Mouse (Mus musculus) thymus, postnatal 14 days (tissue): Measurements from ENCODE around the gene Isyna1.

Source experiments
- DNase-seq: peaks from one replicate; pipeline ENCODE4 v3.0.0; 2021

The Isyna1 gene

GRCm38 (mm10) chr8:70593961-70594609 is at the start of gene Isyna1:
TSS of gene Isyna1 (plus strand) at chr8:70594373.
- peak; percentile 92 for DNase-seq

DNA sequence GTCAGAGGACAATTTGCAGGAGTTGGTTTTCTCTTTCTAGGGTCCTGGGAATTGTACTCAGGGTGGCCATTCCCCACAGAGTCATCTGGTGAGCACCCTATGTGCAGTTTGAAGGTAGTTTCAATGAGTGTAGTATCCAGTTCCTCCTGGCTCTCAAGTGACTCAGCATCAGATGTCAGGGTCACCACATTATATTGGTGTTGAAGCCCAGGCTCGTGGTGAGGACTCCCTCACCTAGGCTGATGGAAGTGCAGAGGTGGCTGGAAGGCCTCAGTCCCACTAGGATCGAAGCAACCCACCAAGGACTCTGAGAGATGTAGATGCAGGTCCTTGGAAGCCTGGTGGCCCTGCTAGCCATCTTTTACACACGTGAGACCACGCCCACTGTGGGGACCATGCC is 47.8 kb upstream of the Isyna1 start:
- no peak for DNase-seq

- no peak for DNase-seq
Observed at GRCm38 (mm10) chr8:70547762-70548161, 46.4 kb upstream of the Isyna1 start.

DNA sequence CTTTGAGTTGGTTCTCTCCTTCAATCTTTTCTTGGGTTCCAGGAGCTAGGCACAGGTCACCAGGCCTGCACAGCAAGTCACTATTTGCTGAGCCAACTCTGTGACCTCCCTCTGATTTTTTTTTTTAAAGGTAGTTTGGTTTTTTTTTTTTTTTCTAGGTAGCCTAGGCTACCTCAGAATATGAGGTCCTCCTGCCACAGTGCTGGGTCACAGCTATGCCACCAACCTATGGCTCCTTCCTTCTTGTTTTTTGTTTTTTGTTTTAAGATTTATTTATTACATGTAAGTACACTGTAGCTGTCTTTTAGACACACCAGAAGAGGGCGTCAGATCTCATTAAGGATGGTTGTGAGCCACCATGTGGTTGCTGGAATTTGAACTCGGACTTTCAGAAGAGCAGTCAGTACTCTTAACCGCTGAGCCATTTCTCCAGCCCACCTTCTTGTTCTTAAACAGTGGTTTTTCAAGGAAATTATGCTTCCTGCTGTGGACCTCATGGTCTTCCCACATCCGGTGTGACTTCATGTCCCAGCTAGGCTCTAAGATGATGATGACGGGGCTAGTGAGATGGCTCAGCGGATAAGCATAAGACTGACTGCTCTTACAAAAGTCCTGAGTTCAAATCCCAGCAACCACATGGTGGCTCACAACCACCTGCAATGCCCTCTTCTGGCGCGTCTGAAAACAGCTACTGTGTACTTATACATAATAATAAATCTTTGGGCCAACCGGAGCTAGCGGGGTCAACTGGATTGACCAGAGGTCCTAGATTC is 44.6 kb upstream of the Isyna1 start:
- peak; percentile 37 for DNase-seq

- no peak for DNase-seq
Observed at GRCm38 (mm10) chr8:70551558-70552161, 42.5 kb upstream of the Isyna1 start.

GRCm38 (mm10) chr8:70552836-70553235 is 41.3 kb upstream of the Isyna1 start:
- DNase-seq, result no peak

GRCm38 (mm10) chr8:70553740-70554139 is 40.4 kb upstream of the Isyna1 start:
- DNase-seq, result peak; percentile 39

- peak; percentile 56 for DNase-seq
Observed at GRCm38 (mm10) chr8:70555079-70555747, 39.0 kb upstream of the Isyna1 start.

DNA sequence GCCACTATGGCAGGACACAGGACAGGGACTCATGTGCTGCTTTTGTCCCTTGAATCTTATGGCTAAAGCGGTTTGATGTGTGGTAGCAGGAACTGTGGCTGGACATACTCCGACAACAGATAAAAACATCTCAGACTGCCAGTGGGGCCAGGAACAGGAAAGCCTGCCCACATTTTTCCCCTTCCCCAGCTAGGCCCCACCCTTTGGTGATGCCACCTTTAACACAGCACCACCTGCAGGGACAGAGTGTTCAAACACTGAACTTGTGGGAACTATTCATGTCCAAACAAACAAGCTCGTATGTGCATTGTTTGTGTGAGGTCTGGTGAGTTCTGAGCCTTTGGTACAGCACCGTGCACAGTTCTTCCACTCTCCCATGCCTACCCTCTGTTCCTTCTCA is 35.8 kb upstream of the Isyna1 start:
- peak; percentile 86 for DNase-seq

DNA sequence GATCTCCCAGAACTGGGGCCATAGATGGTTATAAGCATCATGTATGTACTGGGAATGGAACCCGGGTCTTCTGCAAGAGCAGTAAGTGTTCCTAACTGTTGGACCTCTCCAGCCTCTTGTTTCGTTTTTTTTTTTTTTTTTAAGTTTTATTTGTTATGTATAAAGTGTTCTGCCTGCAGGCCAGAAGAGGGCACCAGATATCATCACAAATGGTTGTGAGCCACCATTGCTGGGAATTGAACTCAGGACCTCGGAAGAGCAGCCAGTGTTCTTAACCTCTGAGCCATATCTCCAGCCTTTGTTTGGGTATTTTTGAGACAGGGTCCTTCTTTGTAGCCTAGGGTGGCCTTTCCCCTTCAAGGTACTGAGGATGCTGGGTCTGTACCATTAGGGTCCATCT is 35.2 kb upstream of the Isyna1 start:
- DNase-seq, result peak; percentile 37

GRCm38 (mm10) chr8:70560096-70560495 is 34.1 kb upstream of the Isyna1 start:
- peak; percentile 54 for DNase-seq

DNA sequence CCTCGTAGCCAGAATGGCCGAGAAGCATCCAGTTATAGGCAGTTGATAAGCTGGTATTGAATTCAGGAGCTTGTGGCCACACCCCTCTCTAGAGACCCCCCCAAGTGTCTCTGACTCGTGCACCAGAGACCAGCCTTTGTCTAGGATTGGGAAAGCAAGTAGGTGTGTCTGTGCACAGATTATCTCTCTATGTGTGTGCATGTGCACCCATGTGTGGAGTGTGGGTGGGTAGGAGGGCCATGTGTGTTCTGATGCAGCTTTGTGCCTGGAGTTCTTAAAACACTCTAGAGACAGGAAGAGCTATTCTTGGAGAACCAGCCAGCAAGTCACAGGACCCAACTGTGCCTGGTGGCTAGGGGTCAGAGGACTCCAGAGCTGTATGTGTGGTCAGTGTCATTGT is 33.6 kb upstream of the Isyna1 start:
- DNase-seq, result no peak

DNA sequence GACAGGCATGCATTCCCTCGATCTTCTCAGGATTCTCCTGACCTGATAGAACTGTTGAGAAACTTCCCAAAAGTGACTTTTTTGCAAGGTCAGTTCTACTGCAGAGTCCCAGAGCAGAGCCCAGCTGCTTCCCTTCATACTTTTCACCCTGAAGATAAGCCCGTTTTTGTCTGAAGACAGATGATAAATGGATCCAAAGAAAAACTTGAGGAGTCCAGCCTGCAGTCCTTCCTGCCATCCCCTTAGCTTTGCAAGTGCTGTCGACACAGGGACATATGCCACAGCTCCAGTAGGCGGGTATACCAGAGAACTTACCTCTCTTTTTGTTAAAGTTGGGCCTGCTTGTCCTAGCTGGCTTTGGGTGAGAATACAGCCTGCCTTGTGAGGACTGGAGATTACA is 32.8 kb upstream of the Isyna1 start:
- DNase-seq, result no peak

- DNase-seq, result no peak
Observed at GRCm38 (mm10) chr8:70561809-70562535, 32.2 kb upstream of the Isyna1 start.

GRCm38 (mm10) chr8:70562802-70563201 is 31.4 kb upstream of the Isyna1 start:
- no peak for DNase-seq

GRCm38 (mm10) chr8:70563763-70564387 is 30.3 kb upstream of the Isyna1 start:
- DNase-seq, result no peak

DNA sequence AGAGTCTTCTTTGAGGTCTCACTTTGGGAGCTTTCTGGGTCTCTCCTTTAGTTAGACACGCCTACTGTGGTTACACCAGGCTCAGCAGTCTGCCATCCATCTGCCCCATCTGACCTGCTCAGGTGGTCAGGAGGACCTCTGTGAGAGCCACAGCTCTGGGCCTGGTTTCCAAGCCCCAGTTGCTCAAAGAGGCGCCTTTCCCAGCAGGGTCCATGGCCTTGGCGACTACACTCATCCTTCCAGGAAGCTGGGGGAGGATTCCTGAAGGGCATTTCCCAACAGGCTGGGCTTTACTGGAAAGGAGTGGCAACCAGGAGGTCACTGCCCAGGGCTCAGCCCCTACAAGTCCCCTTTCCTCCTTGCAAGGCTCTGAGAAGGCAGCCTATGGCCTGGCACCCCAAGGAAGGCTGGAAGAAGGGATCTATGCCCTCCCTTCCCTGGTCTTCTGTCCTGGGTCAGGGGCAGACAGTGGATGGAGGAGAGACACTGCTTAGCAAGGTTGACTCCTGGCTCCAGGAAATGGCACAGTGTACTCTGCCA is 29.4 kb upstream of the Isyna1 start:
- DNase-seq, result no peak

- DNase-seq, result peak; percentile 48
Observed at GRCm38 (mm10) chr8:70565561-70565960, 28.6 kb upstream of the Isyna1 start.

DNA sequence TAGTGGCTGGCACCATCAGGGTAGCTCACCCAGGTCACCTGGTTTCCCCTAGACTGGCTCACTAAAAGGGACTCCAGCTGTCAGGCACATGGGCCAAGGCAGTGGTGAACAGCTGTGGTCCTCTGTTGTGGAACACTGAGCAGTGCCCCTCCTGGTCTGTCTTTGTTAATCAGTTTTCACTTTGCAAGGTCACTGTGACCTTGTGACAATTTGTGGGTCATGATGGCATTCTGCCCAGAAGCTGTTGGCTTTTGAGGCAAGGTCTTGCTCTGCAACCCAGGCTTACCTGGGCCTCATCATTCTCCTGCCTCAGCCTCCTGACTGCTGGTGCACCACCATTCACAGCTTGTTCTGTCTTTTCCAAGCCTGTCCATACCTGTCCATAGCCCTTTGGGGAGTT is 23.8 kb upstream of the Isyna1 start:
- DNase-seq, result no peak

GRCm38 (mm10) chr8:70570990-70571389 is 23.2 kb upstream of the Isyna1 start:
- no peak for DNase-seq

DNA sequence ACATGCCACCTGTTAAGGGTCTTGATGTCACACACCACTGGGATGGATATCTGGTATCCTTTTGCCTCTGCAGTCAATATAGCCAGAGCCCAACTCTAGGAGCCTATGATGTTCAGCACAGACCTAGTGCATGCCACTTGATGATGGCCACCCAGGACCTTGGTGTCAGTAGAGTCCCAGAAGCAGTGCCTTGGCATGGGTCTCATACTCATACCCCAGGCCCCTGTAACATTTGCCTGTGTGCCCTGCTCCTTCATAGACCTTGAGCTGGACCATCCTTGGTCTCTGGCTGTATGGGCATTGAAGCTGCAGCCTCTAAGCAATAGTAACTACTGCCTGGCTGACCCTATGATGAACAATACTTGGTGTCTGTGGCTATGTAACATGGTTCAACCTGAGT is 19.9 kb upstream of the Isyna1 start:
- no peak for DNase-seq

GRCm38 (mm10) chr8:70574915-70575314 is 19.3 kb upstream of the Isyna1 start:
- no peak for DNase-seq
